Mouse (Mus musculus) limb, embryonic 14.5 days (tissue): ENCODE data around the gene Cttnbp2nl. TPM values are rescaled to one million over a fixed set of nuclear protein-coding genes. Genes with fewer than 3 reads are reported as not detected.

Experiments
- ATAC-seq: fragments of 200-750 bp; cut with Nextera tagmentation; 2 replicates; pipeline ENCODE4 v1.8.0; 2017; ENCODE audit warnings: low read depth, moderate number of reproducible peaks, moderate TSS enrichment; ENCODE audit not compliant: low FRiP score
- DNase-seq: peaks from one replicate; pipeline ENCODE4 v3.0.0-alpha.2; 2015; ENCODE audit warnings: low spot score
- H3K27ac ChIP-seq: fragments of 300-500 bp; sonication (generic); replicated peaks from 2 replicates; pipeline ENCODE4 v1.5.1; 2014; ENCODE audit warnings: low read depth, mild to moderate bottlenecking, low read length, moderate library complexity, mixed read lengths
- H3K27me3 ChIP-seq: fragments of 300-500 bp; sonication (generic); 2 replicates; pipeline ENCODE4 v1.6.1; 2014; ENCODE audit warnings: low read length, mixed read lengths; ENCODE audit not compliant: control insufficient read depth, insufficient read depth
- H3K36me3 ChIP-seq: fragments of 300-500 bp; sonication (generic); 2 replicates; pipeline ENCODE4 v1.6.1; 2014; ENCODE audit warnings: mild to moderate bottlenecking, low read length, moderate library complexity, mixed read lengths; ENCODE audit not compliant: control insufficient read depth, insufficient read depth
- H3K4me1 ChIP-seq: fragments of 300-500 bp; sonication (generic); 2 replicates; pipeline ENCODE4 v1.6.1; 2014; ENCODE audit warnings: antibody characterized with exemption, low read length, mixed read lengths; ENCODE audit not compliant: control insufficient read depth, insufficient read depth
- H3K4me2 ChIP-seq: fragments of 300-500 bp; sonication (generic); replicated peaks from 2 replicates; pipeline ENCODE4 v1.6.1; 2014; ENCODE audit warnings: low read depth, mild to moderate bottlenecking, low read length, moderate library complexity; ENCODE audit not compliant: severe bottlenecking
- H3K4me3 ChIP-seq: fragments of 300-500 bp; sonication (generic); replicated peaks from 2 replicates; pipeline ENCODE4 v1.5.1; 2014; ENCODE audit warnings: low read length
- H3K9ac ChIP-seq: fragments of 300-500 bp; sonication (generic); 2 replicates; pipeline ENCODE4 v1.6.1; 2014; ENCODE audit warnings: mild to moderate bottlenecking, low read depth, low read length, moderate library complexity; ENCODE audit not compliant: severe bottlenecking
- H3K9me3 ChIP-seq: fragments of 300-500 bp; sonication (generic); 2 replicates; pipeline ENCODE4 v1.6.1; 2016; ENCODE audit warnings: low read length; ENCODE audit not compliant: control insufficient read depth
- POLR2A ChIP-seq: fragments of 200-500 bp; IDR thresholded peaks from 2 replicates; pipeline ENCODE4 v1.8.0; 2012; ENCODE audit warnings: inconsistent platforms, mild to moderate bottlenecking, moderate library complexity, borderline replicate concordance; ENCODE audit not compliant: insufficient read depth, insufficient read length; ENCODE audit errors: extremely low read depth
- WGBS: fragments of 180-500 bp; shearing (Covaris S2); extraction: QIAGEN DNeasy Blood & Tissue Kit; methylation state at CpG from one replicate; pipeline ENCODE4 v1.1.7; 2014; 5-methylcytosine and 5-hydroxymethylcytosine counted together
- polyA plus RNA-seq, 2 experiments: library from polyadenylated mRNA; depleted of rRNA in 1 of 2; stranded (reverse) in 1 of 2; unstranded in 1 of 2; fragments of >200 nt; fragmentation: Nextera tagmentation in 1 of 2; extraction: Ambion mirVana in 1 of 2; gene quantifications; 2 replicates each; pipeline versions ENCODE4 v1.2.1 to v1.2.3; 2012 to 2014

Cttnbp2nl gene
- polyA plus RNA-seq, 2 experiments, result 12.0 to 29.5 TPM

DNA sequence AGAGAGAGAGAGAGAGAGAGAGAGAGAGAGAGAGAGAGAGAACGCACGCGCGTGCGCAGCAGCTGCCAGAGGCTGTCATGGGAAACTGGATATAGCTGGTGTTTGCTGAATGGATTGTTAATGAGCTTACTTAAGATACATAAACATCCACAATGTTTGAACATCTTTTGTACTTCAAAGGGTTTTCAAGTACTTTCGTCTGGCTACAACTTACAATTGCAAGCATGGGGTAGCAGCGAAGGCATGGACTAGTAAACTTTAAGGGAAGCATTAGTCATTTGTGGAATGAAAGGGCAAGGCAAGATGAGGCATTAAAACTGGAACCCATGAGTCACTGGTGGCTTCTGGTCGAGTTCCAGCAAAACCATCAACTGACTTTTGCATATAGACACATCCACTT is 52.4 kb downstream of the Cttnbp2nl start:
- TF ChIP-seq POLR2A, result no peak
- Histone ChIP-seq H3K27me3 (no peaks in the 10 kb centered on the region), H3K4me3 (no peak overlapping the region), H3K27ac (no peak overlapping the region), H3K4me1 (peaks cover 11% of the 10 kb centered on the region; the same call in 1 of the 2 replicates), H3K4me2 (no peak overlapping the region), H3K9me3 (no peaks in the 10 kb centered on the region), H3K36me3 (peaks cover 33% of the 10 kb centered on the region), H3K9ac (no peak overlapping the region)
- no peak for ATAC-seq
- 81% methylated on average over 8 of the region's 8 CpGs for WGBS
- DNase-seq, result no peak

DNA sequence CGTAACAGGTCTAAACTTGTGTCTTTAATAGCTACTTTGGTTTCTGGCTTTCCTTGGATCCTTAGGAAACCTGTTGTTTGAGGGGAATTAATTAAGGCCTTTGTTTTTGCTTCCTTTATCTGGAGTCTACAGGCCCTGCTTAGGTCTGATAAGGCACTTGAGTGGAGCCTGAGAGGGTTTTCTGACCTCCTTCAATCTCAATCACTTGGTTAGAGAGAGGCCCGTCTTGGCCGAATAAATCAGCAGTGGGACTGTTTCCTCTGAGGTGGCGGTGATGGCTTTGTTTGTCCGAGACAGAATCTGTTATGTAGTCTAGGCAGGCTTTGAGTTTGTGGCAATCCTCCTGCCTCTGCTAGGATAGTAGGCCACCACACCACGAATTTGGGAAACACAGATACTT is 55.4 kb downstream of the Cttnbp2nl start:
- TF ChIP-seq POLR2A, result no peak
- H3K9me3 ChIP-seq, result no peaks in the 10 kb centered on the region
- H3K27ac ChIP-seq, result 0 out of 2 replicates have a peak overlapping the region, but pooled peaks have one; percentile 48
- WGBS, result 40% methylated on average over 6 of the region's 6 CpGs
- ATAC-seq (no peak), DNase-seq (no peak)
- H3K4me1 ChIP-seq, result peaks cover 23% of the 10 kb centered on the region
- H3K4me2 ChIP-seq, result no peak overlapping the region
- peaks cover 5% of the 10 kb centered on the region for H3K36me3 ChIP-seq
- no peak overlapping the region for H3K4me3 ChIP-seq
- H3K9ac ChIP-seq, result no peak overlapping the region
- H3K27me3 ChIP-seq, result no peaks in the 10 kb centered on the region

DNA sequence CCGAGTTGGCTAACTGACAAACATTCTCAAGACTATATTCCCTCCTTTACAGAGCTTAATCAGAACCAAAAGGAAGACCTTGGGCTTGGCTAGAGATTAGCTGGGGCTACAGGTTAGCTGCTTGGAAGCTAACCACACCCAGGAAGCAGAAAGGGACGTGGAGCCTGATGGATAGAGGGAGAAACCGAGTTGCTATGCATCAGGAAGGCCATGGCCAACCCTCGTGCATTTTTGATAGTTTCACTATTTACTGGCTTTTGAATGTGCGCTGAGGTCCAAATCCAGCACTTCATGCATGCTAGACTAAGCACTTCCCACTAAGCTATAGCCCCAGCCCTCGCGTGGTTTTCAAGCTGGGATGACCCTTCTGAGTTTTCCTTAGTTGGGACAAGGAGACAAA is 57.2 kb downstream of the Cttnbp2nl start:
- WGBS, result 87% methylated on average over 7 of the region's 7 CpGs
- DNase-seq, result no peak
- H3K9me3 ChIP-seq, result no peaks in the 10 kb centered on the region
- H3K27me3 ChIP-seq, result no peaks in the 10 kb centered on the region
- no peak overlapping the region for H3K4me2 ChIP-seq
- ATAC-seq, result no peak
- no peak for TF ChIP-seq POLR2A
- H3K9ac ChIP-seq, result no peak overlapping the region
- peaks cover 23% of the 10 kb centered on the region for H3K4me1 ChIP-seq
- H3K27ac ChIP-seq, result no peak overlapping the region
- no peaks in the 10 kb centered on the region; the same call in 1 of the 2 replicates for H3K36me3 ChIP-seq
- no peak overlapping the region for H3K4me3 ChIP-seq

DNA sequence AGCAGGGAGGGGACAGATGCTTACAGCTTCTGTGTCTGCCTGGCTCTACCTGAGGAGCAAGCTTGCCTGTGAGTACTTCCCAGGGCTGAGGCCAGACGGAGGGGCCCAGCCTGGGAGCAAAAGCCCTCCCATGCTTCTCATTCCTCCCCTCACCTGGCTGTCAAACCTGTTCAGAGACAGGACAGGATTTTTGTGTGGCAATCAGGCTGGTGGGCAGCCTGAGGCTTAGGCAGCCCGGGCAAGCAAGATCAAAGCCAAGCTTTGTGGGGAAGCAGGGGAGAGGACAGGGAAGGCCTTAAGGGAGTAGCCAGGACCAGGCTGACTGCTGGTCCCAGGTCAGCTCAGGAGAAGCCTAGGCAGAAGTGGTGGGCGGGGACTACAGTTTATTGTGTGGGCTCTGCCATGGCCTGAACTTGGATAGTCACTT is 58.5 kb downstream of the Cttnbp2nl start:
- H3K36me3 ChIP-seq, result no peaks in the 10 kb centered on the region
- no peaks in the 10 kb centered on the region for H3K9me3 ChIP-seq
- ATAC-seq (peak; percentile 32; the same call in 1 of the 2 replicates), DNase-seq (peak; percentile 25)
- H3K27ac ChIP-seq, result peak overlapping the region; percentile 75
- peaks cover 23% of the 10 kb centered on the region for H3K4me1 ChIP-seq
- H3K4me2 ChIP-seq, result peak overlapping the region; percentile 30
- no peak overlapping the region for H3K4me3 ChIP-seq
- H3K9ac ChIP-seq, result no peak overlapping the region; the same call in 1 of the 2 replicates
- H3K27me3 ChIP-seq, result no peaks in the 10 kb centered on the region
- no peak for TF ChIP-seq POLR2A
- 41% methylated on average over 3 of the region's 3 CpGs for WGBS

DNA sequence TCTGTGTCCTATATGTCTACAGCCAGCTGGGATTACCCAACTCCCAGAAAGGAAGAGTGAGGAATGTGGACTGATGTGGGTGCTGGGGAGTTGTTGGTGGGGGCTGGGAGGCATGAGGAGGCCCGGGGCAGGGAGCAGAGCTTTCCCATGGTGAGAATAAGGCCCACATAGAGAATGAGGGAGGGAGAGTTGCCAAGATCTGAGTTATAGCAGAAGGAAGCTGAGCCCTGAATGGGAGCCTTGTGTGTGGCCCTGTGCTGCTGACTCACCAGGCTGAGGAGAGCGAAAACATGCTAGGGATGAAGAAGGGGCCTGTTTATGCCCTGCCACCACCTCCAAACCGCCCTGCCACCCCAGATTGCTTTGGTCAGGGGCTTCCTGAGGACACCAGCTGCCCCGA is 59.1 kb downstream of the Cttnbp2nl start:
- H3K36me3 ChIP-seq, result no peaks in the 10 kb centered on the region
- H3K4me2 ChIP-seq, result peak overlapping the region; percentile 30
- ATAC-seq, result 0 out of 2 replicates have a peak, but pooled peaks have one; percentile 48
- no peaks in the 10 kb centered on the region for H3K27me3 ChIP-seq
- peak overlapping the region; percentile 75 for H3K27ac ChIP-seq
- no peak overlapping the region for H3K4me3 ChIP-seq
- H3K4me1 ChIP-seq, result peaks cover 23% of the 10 kb centered on the region
- WGBS, result 42% methylated on average over 4 of the region's 4 CpGs
- no peak overlapping the region; the same call in 1 of the 2 replicates for H3K9ac ChIP-seq
- DNase-seq, result peak; percentile 86
- no peak for TF ChIP-seq POLR2A
- no peaks in the 10 kb centered on the region for H3K9me3 ChIP-seq
